ENCODE assay signal across 14 mouse cellular contexts in genomic region chr2:104584226-104584625, GRCm38 (mm10).
"Had no signal": no experiment of that assay in that cellular context is flagged by ENCODE, and none has a peak within 500 bp of the region (broad histone marks: within the 10 kb centered on the region; RNA-seq: fewer than 3 reads in every experiment).

No protein-coding gene starts in this region.

- H3K9me3 ChIP-seq: limb, embryonic 13.5 days; liver, embryonic 13.5 days; midbrain, embryonic 12.5 days; neural tube, embryonic 15.5 days had no signal

- H3K4me3 ChIP-seq: limb, embryonic 13.5 days; liver, embryonic 13.5 days; midbrain, embryonic 12.5 days; myocyte; neural tube, embryonic 15.5 days had no signal

- H3K4me2 ChIP-seq: limb, embryonic 13.5 days; liver, embryonic 13.5 days; midbrain, embryonic 12.5 days; neural tube, embryonic 15.5 days had no signal

- H3K9ac ChIP-seq: limb, embryonic 13.5 days; liver, embryonic 13.5 days; midbrain, embryonic 12.5 days; neural tube, embryonic 15.5 days had no signal

- H3K36me3 ChIP-seq: limb, embryonic 13.5 days; liver, embryonic 13.5 days; midbrain, embryonic 12.5 days; neural tube, embryonic 15.5 days had no signal

- DNase-seq: kidney, adult 8-10 months; kidney, postnatal 10 days; left cerebral cortex, postnatal 4 days; liver, embryonic 13.5 days; lung, adult 18-20 months; lung, postnatal 36 days; right cerebral cortex, adult 18-20 months; right cerebral cortex, postnatal 25 days; thymus, adult 18-20 months; thymus, postnatal 14 days had no signal

- H3K27ac ChIP-seq: limb, embryonic 13.5 days; liver, embryonic 13.5 days; midbrain, embryonic 12.5 days; neural tube, embryonic 15.5 days had no signal

- H3K27me3 ChIP-seq: limb, embryonic 13.5 days; liver, embryonic 13.5 days; midbrain, embryonic 12.5 days; neural tube, embryonic 15.5 days had no signal
